Mouse (Mus musculus): ENCODE results near the gene Cacna1e.

- TF ChIP-seq GATA1 (IDR thresholded peaks at IDR 0.05; ENCODE audit: low read length): no peak
- TF ChIP-seq TAL1 (IDR thresholded peaks at IDR 0.05; ENCODE audit: low read length): no peak
Measured at GRCm38 (mm10) chr1:154537445-154537844, 346.9 kb downstream of the Cacna1e start.
